Mouse (Mus musculus): ENCODE measurements at regions not wholly inside any gene's neighbourhood (a gene's known extent, or its start where the extent isn't known, plus 50 kb on each side); places are given as distances from the start of the nearest gene placed in this dataset.

- DNase-seq: no peak
These were observed 374.3 kb upstream of the B430305J03Rik start for GRCm38 (mm10) chr3:61740088-61740487.

GRCm38 (mm10) chr3:61738528-61738927 lies 372.8 kb upstream of the B430305J03Rik start:
- no peak for DNase-seq

GRCm38 (mm10) chr3:61716785-61717184 lies 351.0 kb upstream of the B430305J03Rik start:
- DNase-seq: no peak

- peak; percentile 14 to 17 for DNase-seq
These were observed 322.4 kb upstream of the B430305J03Rik start for GRCm38 (mm10) chr3:61687933-61688705.

DNA sequence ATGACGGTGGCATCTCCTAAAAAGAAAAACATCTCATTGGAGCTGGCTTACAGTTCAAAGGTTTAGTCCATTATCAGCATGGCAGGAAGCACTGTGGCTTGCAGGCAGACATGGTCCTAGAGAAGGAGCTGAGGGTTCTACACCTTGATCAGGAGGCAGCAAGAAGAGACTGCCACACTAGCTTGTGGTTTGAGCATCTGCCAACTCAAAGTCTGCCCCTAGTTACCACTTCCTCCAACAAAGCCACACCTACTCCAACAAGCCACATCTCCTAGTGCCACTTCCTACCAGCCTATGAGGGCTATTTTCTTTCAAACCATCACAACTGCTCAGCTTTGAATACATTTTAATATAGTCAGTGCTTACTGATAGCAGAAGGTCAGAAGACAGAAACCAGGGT lies 305.1 kb upstream of the B430305J03Rik start:
- DNase-seq: no peak

DNA sequence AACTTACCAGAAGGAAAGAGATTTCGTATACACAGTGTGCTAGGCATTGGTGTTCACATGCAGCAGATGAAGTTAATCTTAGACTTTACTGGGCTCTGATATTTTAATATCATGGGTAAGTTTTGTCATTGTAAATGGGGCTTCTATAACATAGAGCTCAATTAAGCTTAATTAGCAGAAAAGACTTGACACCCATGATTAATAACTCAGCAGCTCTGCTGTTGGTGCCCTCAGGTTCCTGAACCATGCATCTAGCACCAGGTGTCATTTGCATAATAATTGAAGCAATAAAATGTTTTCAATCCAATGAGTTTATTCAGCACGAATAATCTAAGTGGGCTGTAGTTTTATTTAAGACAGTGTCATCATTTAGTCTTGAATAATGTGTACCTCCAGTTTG lies 290.4 kb upstream of the B430305J03Rik start:
- no peak for DNase-seq

- no peak for DNase-seq
These were observed 262.8 kb upstream of the B430305J03Rik start for GRCm38 (mm10) chr3:61628535-61628934.

DNA sequence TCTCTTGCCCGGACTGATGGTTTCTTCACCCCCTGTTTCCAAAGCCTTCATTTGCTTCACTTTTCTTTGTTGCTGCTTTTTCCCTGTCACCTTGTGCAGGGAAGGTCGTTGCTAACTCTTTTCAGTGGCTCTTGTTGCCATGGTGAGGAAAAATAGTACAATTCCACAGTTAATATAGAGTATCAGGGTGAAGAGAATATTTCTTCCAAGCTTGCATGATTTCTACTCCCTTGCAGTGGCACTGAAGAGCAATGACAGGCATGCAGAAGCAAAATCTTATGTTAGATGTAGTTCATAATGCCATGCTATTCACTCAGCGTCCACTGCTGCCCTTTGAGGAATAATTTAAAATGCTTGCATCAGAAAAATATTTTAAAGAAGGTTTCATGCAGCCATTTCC lies 262.3 kb upstream of the B430305J03Rik start:
- DNase-seq: no peak

- no peak for DNase-seq
These were observed 258.3 kb upstream of the B430305J03Rik start for GRCm38 (mm10) chr3:61623954-61624487.

- DNase-seq: no peak
These were observed 239.7 kb upstream of the B430305J03Rik start for GRCm38 (mm10) chr3:61605469-61605868.

GRCm38 (mm10) chr3:61602891-61603290 lies 237.1 kb upstream of the B430305J03Rik start:
- no peak for DNase-seq

GRCm38 (mm10) chr3:61595574-61595973 lies 229.8 kb upstream of the B430305J03Rik start:
- DNase-seq: no peak

DNA sequence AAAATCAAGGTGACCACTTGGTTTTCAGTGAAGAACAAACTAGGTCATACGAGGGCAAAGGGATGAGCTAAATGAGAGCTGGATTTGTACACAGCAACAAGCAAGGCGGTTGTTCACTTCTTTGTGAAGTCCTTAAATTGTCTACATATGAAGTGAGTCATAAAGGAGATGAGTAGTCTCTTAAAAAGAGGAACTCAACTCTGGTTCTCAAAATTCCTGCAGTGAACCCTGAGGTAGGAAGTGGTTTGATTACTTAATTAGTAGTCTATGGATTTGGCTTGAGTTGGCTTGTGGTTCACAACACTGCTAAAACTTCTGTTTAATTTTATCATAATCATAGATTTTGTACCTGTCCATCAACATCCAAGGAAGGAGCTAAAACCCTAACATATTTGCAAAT lies 226.6 kb upstream of the B430305J03Rik start:
- DNase-seq: no peak

DNA sequence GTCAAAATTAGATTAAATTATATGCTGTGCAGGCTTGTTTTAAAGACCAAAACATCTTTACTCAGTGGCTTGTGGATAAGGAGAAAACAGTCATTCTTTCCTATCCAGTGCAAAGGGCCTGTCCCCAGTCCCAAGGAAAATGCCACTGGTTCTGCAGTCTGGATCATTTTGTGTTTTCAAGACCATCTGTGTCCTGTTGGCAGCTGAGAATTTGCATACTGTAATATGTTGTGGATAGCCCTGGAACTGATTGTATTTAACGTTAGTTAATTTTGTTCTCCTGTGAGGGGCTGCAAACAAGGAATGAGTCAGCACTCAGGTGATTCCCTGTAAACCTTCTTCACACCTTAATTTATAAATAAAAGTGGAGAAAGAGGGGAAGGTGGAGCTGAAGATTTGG lies 217.9 kb upstream of the B430305J03Rik start:
- DNase-seq: no peak

DNA sequence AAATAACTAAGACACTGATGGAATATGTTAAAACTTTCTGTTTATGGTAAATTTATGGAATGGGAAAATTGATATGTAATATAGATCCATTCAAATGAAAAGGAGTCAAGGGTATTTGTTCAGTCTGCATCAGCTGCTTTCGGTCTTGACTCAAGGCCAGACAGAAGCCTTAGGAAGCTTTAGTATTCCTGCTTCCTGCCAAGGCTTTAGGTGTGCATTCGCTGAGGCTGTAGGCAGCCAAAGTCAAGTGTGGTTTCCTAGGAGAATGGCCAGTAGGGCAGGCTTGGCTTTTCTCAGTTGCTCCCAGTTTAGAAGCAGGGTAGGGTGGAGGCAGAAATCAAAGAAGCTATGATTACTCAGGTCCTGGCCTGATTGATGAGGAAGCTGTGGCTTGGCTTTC lies 217.2 kb upstream of the B430305J03Rik start:
- no peak for DNase-seq

GRCm38 (mm10) chr3:61580252-61580651 lies 214.5 kb upstream of the B430305J03Rik start:
- no peak for DNase-seq

DNA sequence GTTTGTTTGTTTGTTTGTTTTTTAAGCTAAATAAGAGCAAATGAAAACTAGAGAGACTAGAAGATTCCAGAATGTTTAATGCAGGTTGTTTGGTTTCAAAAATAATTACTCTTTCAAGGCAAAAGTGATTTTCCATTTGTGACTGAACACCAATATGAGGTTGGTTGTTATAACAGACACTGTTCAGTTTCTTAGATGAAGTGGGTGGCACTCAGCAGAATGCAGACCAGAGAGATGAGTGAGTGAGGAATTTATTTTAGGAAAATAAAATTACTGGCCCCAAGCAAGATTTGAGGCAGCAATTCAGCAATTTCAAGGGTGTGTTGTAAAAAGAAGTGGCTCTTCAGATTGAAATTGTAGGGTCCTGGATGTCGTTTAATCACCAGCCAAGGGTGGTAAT lies 171.4 kb upstream of the B430305J03Rik start:
- DNase-seq: no peak

DNA sequence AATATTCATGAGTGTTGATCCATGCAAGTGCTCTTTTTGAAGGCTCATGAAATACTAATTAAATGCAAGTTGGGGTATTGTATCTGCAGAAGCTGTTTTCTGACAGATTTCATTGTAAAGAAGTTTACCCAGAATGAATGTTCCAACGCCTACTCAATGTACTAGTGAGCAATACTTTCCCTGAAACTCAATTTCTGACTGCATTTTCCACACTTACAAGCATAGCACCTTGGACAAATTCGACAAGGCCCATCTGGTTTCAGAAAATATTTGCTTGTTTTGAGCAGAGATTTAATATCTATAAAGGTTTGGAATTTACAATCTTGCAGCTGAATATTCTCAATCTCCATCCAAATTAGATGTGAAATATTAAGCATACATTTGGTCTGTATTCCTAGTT lies 170.0 kb upstream of the B430305J03Rik start:
- DNase-seq: no peak

GRCm38 (mm10) chr3:61503178-61503577 lies 137.4 kb upstream of the B430305J03Rik start:
- DNase-seq: no peak

- DNase-seq: no peak
These were observed 129.1 kb upstream of the B430305J03Rik start for GRCm38 (mm10) chr3:61494835-61495234.

GRCm38 (mm10) chr3:61486808-61487389 lies 121.1 kb upstream of the B430305J03Rik start:
- no peak for DNase-seq

- DNase-seq: no peak
These were observed 113.3 kb upstream of the B430305J03Rik start for GRCm38 (mm10) chr3:61478861-61479584.

DNA sequence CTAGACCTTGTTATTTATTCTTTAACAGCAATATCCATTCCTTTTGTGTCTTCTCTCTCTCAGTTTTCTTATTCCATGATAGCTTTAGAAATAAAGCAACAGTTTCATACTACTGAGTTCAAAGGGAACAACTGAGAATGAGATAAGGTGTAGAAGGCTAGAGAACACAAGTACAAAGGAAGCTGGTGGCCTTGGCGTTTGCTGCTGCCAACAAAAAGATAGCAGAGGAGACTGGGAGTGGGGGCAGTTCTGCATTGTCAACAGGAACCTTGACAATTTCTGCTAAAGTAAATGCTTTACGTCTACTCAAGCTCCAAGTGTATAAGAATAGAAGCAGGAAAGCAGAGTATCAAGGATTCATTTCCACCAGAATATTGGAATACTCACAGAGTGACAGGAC lies 109.3 kb upstream of the B430305J03Rik start:
- peak; percentile 23 for DNase-seq
